Mouse (Mus musculus) cerebellum, postnatal 14 days (tissue): ENCODE measurements at regions not wholly inside any gene's neighbourhood (a gene's known extent, or its start where the extent isn't known, plus 50 kb on each side); places are given as distances from the start of the nearest gene placed in this dataset.

ENCODE experiments used
- DNase-seq, 2 experiments: peaks; one replicate each; pipeline ENCODE4 v3.0.0; 2021; ENCODE audit warnings: mixed read lengths in 2 of 2

GRCm38 (mm10) chr14:78438064-78438677, 98.4 kb downstream of the Akap11 start:
- DNase-seq: no peak

GRCm38 (mm10) chr14:78436586-78436985, 100.0 kb downstream of the Akap11 start:
- DNase-seq: peak; percentile 43 to 55

- DNase-seq: no peak
Measured at GRCm38 (mm10) chr14:78435982-78436381, 100.6 kb downstream of the Akap11 start.

GRCm38 (mm10) chr14:78435561-78435960, 101.0 kb downstream of the Akap11 start:
- DNase-seq: no peak

- no peak for DNase-seq
Measured at GRCm38 (mm10) chr14:78434753-78435152, 101.9 kb downstream of the Akap11 start.

GRCm38 (mm10) chr14:78434126-78434525, 102.5 kb downstream of the Akap11 start:
- DNase-seq: no peak

- DNase-seq: peak; percentile 21 to 35
Measured at GRCm38 (mm10) chr14:78432471-78432870, 104.1 kb downstream of the Akap11 start.

- no peak for DNase-seq
Measured at GRCm38 (mm10) chr14:78431931-78432330, 104.7 kb downstream of the Akap11 start.

GRCm38 (mm10) chr14:78431406-78431805, 105.2 kb downstream of the Akap11 start:
- no peak for DNase-seq

- DNase-seq: peak in 1 of 2 experiments; percentile 14
Measured at GRCm38 (mm10) chr14:78428233-78429019, 108.2 kb downstream of the Akap11 start.

- DNase-seq: no peak
Measured at GRCm38 (mm10) chr14:78427062-78427461, 109.5 kb downstream of the Akap11 start.

- no peak for DNase-seq
Measured at GRCm38 (mm10) chr14:78422601-78423000, 114.0 kb downstream of the Akap11 start.

- no peak for DNase-seq
Measured at GRCm38 (mm10) chr14:78420966-78421365, 113.1 kb upstream of the Tnfsf11 start.

- no peak for DNase-seq
Measured at GRCm38 (mm10) chr14:78420176-78420575, 112.3 kb upstream of the Tnfsf11 start.

GRCm38 (mm10) chr14:78405568-78405967, 97.7 kb upstream of the Tnfsf11 start:
- DNase-seq: peak; percentile 33 to 38

- DNase-seq: no peak
Measured at GRCm38 (mm10) chr14:78397914-78398313, 90.1 kb upstream of the Tnfsf11 start.

- DNase-seq: no peak
Measured at GRCm38 (mm10) chr14:78395631-78396030, 87.8 kb upstream of the Tnfsf11 start.

GRCm38 (mm10) chr14:78387011-78387410, 79.2 kb upstream of the Tnfsf11 start:
- DNase-seq: no peak

- DNase-seq: no peak
Measured at GRCm38 (mm10) chr14:78384370-78384769, 76.5 kb upstream of the Tnfsf11 start.

GRCm38 (mm10) chr14:78383256-78383709, 75.4 kb upstream of the Tnfsf11 start:
- peak; percentile 89 to 90 for DNase-seq

GRCm38 (mm10) chr14:78380011-78380410, 72.2 kb upstream of the Tnfsf11 start:
- DNase-seq: no peak

- DNase-seq: no peak
Measured at GRCm38 (mm10) chr14:78376591-78376990, 68.7 kb upstream of the Tnfsf11 start.

GRCm38 (mm10) chr14:78375746-78376495, 68.1 kb upstream of the Tnfsf11 start:
- no peak for DNase-seq
